Mouse (Mus musculus): ENCODE data around the gene AC141477.1.
A peak's percentile ranks its signal among the peaks of the same experiment; 100 is the strongest.

The AC141477.1 gene

DNA sequence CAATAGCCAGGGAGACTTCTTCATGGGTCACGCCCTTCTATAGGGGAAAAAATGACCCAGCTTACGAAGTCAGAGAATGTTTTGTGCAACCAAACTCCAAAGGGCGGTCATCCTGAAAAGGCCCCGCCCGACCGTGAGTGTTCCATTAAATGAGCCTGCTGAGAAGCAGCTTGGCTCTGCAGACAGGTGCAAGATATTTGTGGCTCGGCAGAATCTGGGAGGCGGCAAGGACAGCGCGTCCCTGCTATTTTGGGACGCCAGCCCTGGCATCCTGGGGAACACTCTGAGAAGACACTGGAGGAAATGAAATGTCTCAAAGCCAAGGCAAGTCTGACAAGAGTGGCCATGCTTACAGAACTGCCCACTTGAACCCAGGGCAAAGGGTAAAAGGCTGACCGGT lies 23.4 kb downstream of the AC141477.1 start:
- no peak for DNase-seq (ENCODE audit: low read depth, low spot score)

DNA sequence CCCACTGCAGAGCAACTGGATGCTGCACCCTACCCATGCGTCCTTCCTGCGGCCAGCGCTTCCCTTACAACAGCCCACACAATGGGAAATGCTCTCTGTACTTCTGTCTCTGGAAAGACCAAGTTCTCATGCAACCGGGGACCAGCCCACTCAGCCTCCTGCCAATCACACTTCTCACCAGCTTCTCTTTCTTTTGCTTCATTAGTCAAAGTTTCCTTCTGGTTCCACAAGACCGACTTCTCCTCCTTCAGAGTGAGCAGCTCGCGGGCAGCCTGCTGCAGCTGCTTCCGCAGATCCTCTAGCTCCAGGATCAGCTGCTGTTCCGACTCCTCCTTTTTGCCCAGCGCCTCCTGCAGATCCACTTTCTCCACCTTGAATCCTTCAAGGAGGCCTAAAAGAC lies 31.7 kb downstream of the AC141477.1 start:
- DNase-seq (ENCODE audit: low read depth, low spot score) = no peak

DNA sequence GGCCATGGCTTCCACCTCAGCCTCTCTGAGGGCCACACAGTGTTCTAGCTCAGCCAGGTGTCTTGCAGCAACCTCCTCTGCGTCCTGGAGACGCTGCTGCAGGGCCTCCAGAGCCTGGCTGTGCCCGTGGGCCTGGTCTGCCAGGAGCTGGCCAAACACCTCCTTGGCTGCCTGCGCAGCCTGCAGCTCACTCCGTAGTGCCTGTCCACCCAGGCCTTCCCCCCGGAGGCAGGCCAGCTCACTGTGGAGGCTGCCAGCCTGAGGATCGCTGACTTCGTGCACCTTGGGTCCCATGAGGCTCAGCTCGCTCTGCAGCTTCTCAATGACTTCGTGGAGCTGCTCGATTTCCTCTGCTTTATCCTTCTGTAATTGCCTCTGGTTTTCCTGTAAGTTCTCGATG lies 47.6 kb downstream of the AC141477.1 start:
- DNase-seq (ENCODE audit: low read depth, low spot score) = no peak

DNA sequence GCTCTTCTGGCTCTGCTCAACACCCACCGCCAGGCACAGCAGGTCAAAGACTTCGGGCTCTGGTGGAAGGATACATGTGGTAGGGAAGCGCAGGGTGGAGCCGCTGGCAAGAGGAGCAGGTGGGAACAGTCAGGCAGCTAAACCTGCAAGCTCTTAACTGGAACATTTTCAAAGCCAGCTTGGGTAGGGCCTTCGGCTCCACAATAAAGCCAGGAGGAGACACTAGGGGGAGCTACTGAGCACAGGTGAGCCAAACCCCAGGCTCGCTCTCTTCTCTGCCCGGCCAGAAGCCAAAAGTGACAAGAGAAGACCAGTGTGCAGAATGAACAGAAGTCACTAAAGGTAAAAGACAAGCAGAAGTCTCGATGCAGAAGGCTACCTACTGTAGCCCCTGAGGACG lies 48.5 kb downstream of the AC141477.1 start:
- peak; percentile 29 for DNase-seq (ENCODE audit: low read depth, low spot score)

DNA sequence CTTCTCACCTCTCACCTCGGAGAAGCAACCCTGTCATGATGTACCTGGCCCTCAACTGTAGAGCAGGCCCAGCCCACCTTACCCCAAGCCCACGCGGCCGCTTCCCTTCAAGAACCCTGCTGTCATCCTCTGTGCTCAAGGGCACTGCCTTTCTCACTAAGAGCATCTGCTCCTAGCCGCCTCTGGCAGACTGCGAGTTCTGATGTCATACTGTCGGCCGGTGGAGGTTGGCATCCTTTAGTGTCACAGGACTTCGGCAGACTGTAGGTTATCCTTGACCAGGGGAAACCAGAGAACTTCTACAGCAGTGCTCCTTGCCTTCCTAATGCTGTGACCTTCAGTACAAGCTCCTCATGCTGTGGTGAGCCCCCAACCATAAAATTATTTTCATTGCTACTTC lies 49.1 kb downstream of the AC141477.1 start:
- DNase-seq (ENCODE audit: low read depth, low spot score) = no peak
